Mouse (Mus musculus) heart, postnatal 14 days (tissue): ENCODE results near the gene Nepn. TPM values are rescaled to one million over a fixed set of nuclear protein-coding genes. Genes with fewer than 3 reads are reported as not detected.

ENCODE experiments used
- total RNA-seq, 2 experiments: library from RNA; stranded (reverse); gene quantifications; 2 replicates each; pipeline ENCODE4 v1.2.3; 2021

Nepn gene
- total RNA-seq, 2 experiments from 2014 or later = 0.22 to 0.69 TPM

Other genes with a start within 250 kb of the Nepn start
- under 1 TPM in 1 of 2 experiments, not detected in 1; 0.02 TPM for gene Ros1, start 193.7 kb upstream of the Nepn start, total RNA-seq
- 1 to 10 TPM; 8.0 to 8.7 TPM for gene Dcbld1, start 155.4 kb upstream of the Nepn start, total RNA-seq
- not detected for gene Gm26741, start 30.2 kb upstream of the Nepn start, total RNA-seq
- 10 to 100 TPM; 17.8 to 18.5 TPM for gene Gopc, start 6.8 kb upstream of the Nepn start, total RNA-seq
- 10 to 100 TPM; 27.4 to 31.2 TPM for gene Nus1, start 28.6 kb downstream of the Nepn start, total RNA-seq